Mouse (Mus musculus): ENCODE results near the gene Plin1. TPM values are rescaled to one million over a fixed set of nuclear protein-coding genes. Genes with fewer than 3 reads are reported as not detected.

The Plin1 gene
- polyA plus RNA-seq, 1 experiment from 2014 or later: not detected

Other genes starting within 250 kb of the Plin1 start
- 0.53 and 0.67 TPM in 2 replicates for gene Rhcg, start 115.2 kb downstream of the Plin1 start, polyA plus RNA-seq (2014; fragmentation: Nextera tagmentation; extraction: Ambion mirVana)
- gene Ticrr, start 72.7 kb downstream of the Plin1 start, polyA plus RNA-seq (2014; fragmentation: Nextera tagmentation; extraction: Ambion mirVana): 15.3 and 16.3 TPM in 2 replicates
- 4.5 TPM in 2 replicates for gene Kif7, start 17.2 kb downstream of the Plin1 start, polyA plus RNA-seq (2014; fragmentation: Nextera tagmentation; extraction: Ambion mirVana)
- gene Pex11a, start 10.2 kb upstream of the Plin1 start, polyA plus RNA-seq (2014; fragmentation: Nextera tagmentation; extraction: Ambion mirVana): 7.1 and 8.3 TPM in 2 replicates
- gene Wdr93, start 10.3 kb upstream of the Plin1 start, polyA plus RNA-seq (2014; fragmentation: Nextera tagmentation; extraction: Ambion mirVana): 0.21 and 0.42 TPM in 2 replicates
- 0.17 TPM in 1 of 2 replicates, not detected in the other for gene Mesp1, start 60.9 kb upstream of the Plin1 start, polyA plus RNA-seq (2014; fragmentation: Nextera tagmentation; extraction: Ambion mirVana)
- 0.53 TPM in 1 of 2 replicates, not detected in the other for gene Mesp2, start 77.8 kb upstream of the Plin1 start, polyA plus RNA-seq (2014; fragmentation: Nextera tagmentation; extraction: Ambion mirVana)
- gene Anpep, start 128.2 kb upstream of the Plin1 start, polyA plus RNA-seq (2014; fragmentation: Nextera tagmentation; extraction: Ambion mirVana): 7.5 and 7.9 TPM in 2 replicates
- gene Ap3s2, start 187.7 kb upstream of the Plin1 start, polyA plus RNA-seq (2014; fragmentation: Nextera tagmentation; extraction: Ambion mirVana): 49.4 and 61.2 TPM in 2 replicates
- gene Arpin, start 202.5 kb upstream of the Plin1 start, polyA plus RNA-seq (2014; fragmentation: Nextera tagmentation; extraction: Ambion mirVana): 20.6 and 23.1 TPM in 2 replicates